In genomic region chr13:56806776-56807490, GRCm38 (mm10) we compare ENCODE assay signal across 8 mouse cellular contexts. TPM values are rescaled to one million over a fixed set of nuclear protein-coding genes. Genes with fewer than 3 reads are reported as not detected.
DNase-seq lines count a peak whose midpoint lies in the region; ATAC-seq and TF ChIP-seq lines count a peak whose summit lies in the region.

No protein-coding gene starts in this region.

- H3K4me2 ChIP-seq in hindbrain, postnatal 0 days (ENCODE audit: low read depth, low read length): peak overlapping the region; percentile 51

- no peaks in the 10 kb centered on the region for H3K27me3 ChIP-seq in hindbrain, postnatal 0 days (ENCODE audit: insufficient read depth, low read length)

- H3K9me3 ChIP-seq in hindbrain, postnatal 0 days (ENCODE audit: low read length): no peaks in the 10 kb centered on the region

- ATAC-seq in hindbrain, postnatal 0 days: peak; percentile 91

- no peak overlapping the region for H3K27ac ChIP-seq in hindbrain, postnatal 0 days

- peak overlapping the region; percentile 7; the same call in 1 of the 2 replicates for H3K4me3 ChIP-seq in hindbrain, postnatal 0 days (ENCODE audit: low read length)

- DNase-seq in WW6 (ENCODE audit: low read depth, low spot score): peak; percentile 56
- DNase-seq in cerebellum, postnatal 4 days (ENCODE audit: low spot score in 2 of 2): peak; percentile 92 to 96
- DNase-seq in gastrocnemius, adult 8-10 months (ENCODE audit: low spot score in 2 of 2): peak; percentile 68 to 70
- DNase-seq in hindbrain, postnatal 0 days (ENCODE audit: low spot score): peak; percentile 97
- DNase-seq in left cerebral cortex, adult 18-20 months (ENCODE audit: low spot score in 2 of 2): peak; percentile 90 to 92
- peak; percentile 81 to 84 for DNase-seq in lung, postnatal 4 days
- peak; percentile 98 for DNase-seq in right cerebral cortex, postnatal 14 days
- DNase-seq in urinary bladder, postnatal 25 days (ENCODE audit: low spot score): peak; percentile 92

- H3K36me3 ChIP-seq in hindbrain, postnatal 0 days (ENCODE audit: insufficient read depth, low read length): no peaks in the 10 kb centered on the region

- TF ChIP-seq CTCF in hindbrain, postnatal 0 days (IDR thresholded peaks at IDR 0.05; ENCODE audit: low read depth): peak; percentile 99

- 0 out of 2 replicates have a peak overlapping the region, but pooled peaks have one; percentile 17 for H3K9ac ChIP-seq in hindbrain, postnatal 0 days (replicated peaks; ENCODE audit: low read length)

- WGBS in hindbrain, postnatal 0 days: 10% methylated on average over 27 of the region's 27 CpGs

- no peaks in the 10 kb centered on the region for H3K4me1 ChIP-seq in hindbrain, postnatal 0 days (ENCODE audit: insufficient read depth, low read length)

RNA-seq across cellular contexts. Expression of gene Gm45623, which starts 53.3 kb away (rescaled TPM):
- not detected for total RNA-seq in gastrocnemius, adult 8-10 months (2022)
- total RNA-seq in hindbrain, postnatal 0 days (2014; rRNA removed): 12.4 and 15.1 TPM in 2 replicates
- 2.2 and 2.4 TPM in 2 replicates for polyA plus RNA-seq in hindbrain, postnatal 0 days (2015; fragmentation: Nextera tagmentation; extraction: Ambion mirVana)
- 10 to 100 TPM; 12.6 to 13.5 TPM for total RNA-seq in left cerebral cortex, adult 18-20 months (2021)

Comparison
In these comparisons a context has a peak if more than half of its experiments do, and no peak if none do; other contexts are left out.
1. RNA of gene Gm45623, which starts 53.3 kb away (total RNA-seq): 12.4 to 15.1 TPM in hindbrain, postnatal 0 days and 12.6 to 13.5 TPM in left cerebral cortex, adult 18-20 months; not detected in gastrocnemius, adult 8-10 months; every median in the first group is over 10 times any median in the second.
2. Peak in every context shown above with its lines, with median percentiles within 50 percentile points of each other: DNase-seq.